Comparison of ENCODE assay signal across 8 mouse cellular contexts in genomic region chr9:44134101-44134850, GRCm38 (mm10). TPM values are rescaled to one million over a fixed set of nuclear protein-coding genes. Genes with fewer than 3 reads are reported as not detected.
DNase-seq lines count a peak whose midpoint lies in the region; ATAC-seq and TF ChIP-seq lines count a peak whose summit lies in the region.

Mcam (plus strand) TSS chr9:44134469.

- H3K27ac ChIP-seq in spleen, adult 2 months (ENCODE audit: insufficient read depth, low read length), result no peak within 1 kb of the TSS
- peak within 1 kb of the TSS; percentile 85 for H3K27ac ChIP-seq in intestine, embryonic 16.5 days (ENCODE audit: low read length)

- peak within 1 kb of the TSS; percentile 43; the same call in 1 of the 2 replicates for H3K4me3 ChIP-seq in spleen, adult 2 months (ENCODE audit: extremely low read depth, insufficient read depth, insufficient read length)
- H3K4me3 ChIP-seq in intestine, embryonic 16.5 days (ENCODE audit: low read length), result peak within 1 kb of the TSS; percentile 75

- peak within 1 kb of the TSS; percentile 75 for H3K9ac ChIP-seq in intestine, embryonic 16.5 days (ENCODE audit: low read depth, low read length)

- no peak for DNase-seq in spleen, adult 2 months (ENCODE audit: low read depth in 1 of 2, low spot score in 2 of 2)
- no peak for DNase-seq in spleen, adult 12 weeks (ENCODE audit: low spot score)
- peak; percentile 85 to 87 for DNase-seq in cerebellum, postnatal 36 days
- no peak for DNase-seq in gonadal fat pad, adult 2 months (ENCODE audit: low read depth)
- peak; percentile 43 for DNase-seq in liver
- peak; percentile 72 for DNase-seq in neural tube, embryonic 10.5 days (ENCODE audit: extremely low spot score, low spot score)

- peaks cover 17% of the 10 kb centered on the region for H3K4me1 ChIP-seq in spleen, adult 2 months (ENCODE audit: control insufficient read depth, insufficient read depth, insufficient read length)
- peaks cover 39% of the 10 kb centered on the region for H3K4me1 ChIP-seq in intestine, embryonic 16.5 days (ENCODE audit: control insufficient read depth, insufficient read depth, low read length)

- peak within 1 kb of the TSS; percentile 95 for H3K4me2 ChIP-seq in intestine, embryonic 16.5 days (ENCODE audit: low read depth, low read length)

- H3K36me3 ChIP-seq in spleen, adult 2 months (ENCODE audit: control insufficient read depth, insufficient read depth, low read length), result no peaks in the 10 kb centered on the region
- H3K36me3 ChIP-seq in intestine, embryonic 16.5 days (ENCODE audit: control insufficient read depth, insufficient read depth, low read length), result no peaks in the 10 kb centered on the region

- no peak for TF ChIP-seq CTCF in spleen, adult 2 months (IDR thresholded peaks at IDR 0.05; ENCODE audit: extremely low read depth, insufficient read depth, insufficient read length, insufficient replicate concordance)

- H3K9me3 ChIP-seq in intestine, embryonic 16.5 days (ENCODE audit: control insufficient read depth, low read length), result no peaks in the 10 kb centered on the region

- peak; percentile 27 for ATAC-seq in intestine, embryonic 16.5 days
- ATAC-seq in megakaryocyte-erythroid progenitor cell, adult 5-6 weeks (replicated peaks; ENCODE audit: low FRiP score, low TSS enrichment, poor library complexity, severe bottlenecking), result no peak

- H3K27me3 ChIP-seq in spleen, adult 2 months (ENCODE audit: control insufficient read depth, insufficient read depth, low read length), result peaks cover 9% of the 10 kb centered on the region
- peaks cover 15% of the 10 kb centered on the region for H3K27me3 ChIP-seq in intestine, embryonic 16.5 days (replicated peaks; ENCODE audit: control insufficient read depth, insufficient read depth, low read length)

- TF ChIP-seq POLR2A in spleen, adult 2 months (IDR thresholded peaks at IDR 0.05; ENCODE audit: low read depth, low read length), result no peak

- 3% methylated on average over 52 of the region's 55 CpGs for WGBS in spleen, adult 2 months
- under 1% methylated on average over 51 of the region's 55 CpGs for WGBS in intestine, embryonic 16.5 days

RNA-seq across cellular contexts. Expression of gene Mcam, which starts in this region (rescaled TPM):
- 12.7 and 13.9 TPM in 2 replicates for polyA plus RNA-seq in spleen, adult 2 months (2012; rRNA removed)
- 196 and 288 TPM in 2 replicates for polyA plus RNA-seq in gonadal fat pad, adult 2 months (2012; rRNA removed)
- 42.9 and 45.1 TPM in 2 replicates for polyA plus RNA-seq in intestine, embryonic 16.5 days (2015; fragmentation: Nextera tagmentation; extraction: Ambion mirVana)
- not detected in 2 replicates for total RNA-seq in megakaryocyte-erythroid progenitor cell, adult 5-6 weeks (2014; fragmentation: Nextera tagmentation)
- total RNA-seq in megakaryocyte-erythroid progenitor cell, adult 5-6 weeks (2017), result 0.09 TPM in 1 of 2 replicates, not detected in the other

Comparison
In these comparisons a context has a peak if more than half of its experiments do, and no peak if none do; other contexts are left out.
1. DNase-seq: peak in cerebellum, postnatal 36 days (2 of 2), liver (single experiment) and neural tube, embryonic 10.5 days (single experiment); none in spleen, adult 2 months (0 of 2), spleen, adult 12 weeks (single experiment) and gonadal fat pad, adult 2 months (single experiment).